Mouse (Mus musculus) induced T-regulatory cell, adult 2 months (primary cell): ENCODE data around the gene Sh3bp2.
A peak's percentile ranks its signal among the peaks of the same experiment; 100 is the strongest.
"Not testable (repeated sequence)": the region's sequence is repeated elsewhere in the genome, so short reads cannot be mapped to it uniquely, and the experiment has no call there.

Experiments used
- DNase-seq: peaks from one replicate; pipeline ENCODE4 v3.0.0-alpha.2; 2012; ENCODE audit warnings: low read depth

The Sh3bp2 gene

DNA sequence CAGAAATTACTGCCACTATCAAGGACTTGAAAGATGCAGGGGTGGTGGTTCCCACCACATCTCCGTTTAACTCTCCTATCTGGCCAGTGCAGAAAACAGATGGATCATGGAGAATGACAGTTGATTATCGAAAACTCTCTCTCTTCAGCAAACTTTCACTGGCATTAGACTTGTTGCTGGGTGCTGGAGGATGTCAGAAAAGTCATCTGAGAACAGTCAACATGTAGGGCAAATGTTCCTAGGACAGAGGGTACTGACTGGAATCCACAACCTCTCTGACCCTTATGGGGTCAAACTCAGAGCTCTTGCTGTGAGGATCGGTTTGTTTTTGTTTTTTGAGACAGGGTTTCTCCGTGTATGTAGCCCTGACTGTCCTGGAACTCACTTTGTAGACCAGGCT, 46.9 kb downstream of the Sh3bp2 start:
- peak; percentile 26 for DNase-seq

- peak; percentile 98 for DNase-seq
Observed at GRCm38 (mm10) chr5:34573268-34574221, 47.9 kb downstream of the Sh3bp2 start, which contains the start of gene Add1. Gene Add1 (plus strand): TSS chr5:34573664.

- peak; percentile 64 for DNase-seq
Observed at GRCm38 (mm10) chr5:34574721-34575120, 49.1 kb downstream of the Sh3bp2 start.

DNA sequence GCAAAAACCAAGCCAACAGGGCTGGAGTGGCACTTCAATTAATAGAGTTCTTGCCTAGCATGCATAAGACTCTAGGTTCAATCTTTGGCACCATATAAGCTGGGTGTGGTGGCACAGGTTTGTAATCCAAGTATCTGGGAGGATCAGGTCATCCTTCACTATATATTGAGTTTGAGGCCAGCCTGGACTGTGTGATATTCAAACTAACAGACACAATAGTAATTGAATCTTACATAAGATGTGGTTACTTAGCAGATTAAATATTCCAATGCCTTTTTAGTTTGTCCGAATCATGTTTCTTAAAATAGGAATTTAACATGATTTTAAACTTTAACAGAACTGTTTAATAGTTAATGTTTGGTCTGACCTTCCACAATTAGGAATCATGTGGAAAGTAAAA, 50.6 kb downstream of the Sh3bp2 start:
- DNase-seq: no peak

DNA sequence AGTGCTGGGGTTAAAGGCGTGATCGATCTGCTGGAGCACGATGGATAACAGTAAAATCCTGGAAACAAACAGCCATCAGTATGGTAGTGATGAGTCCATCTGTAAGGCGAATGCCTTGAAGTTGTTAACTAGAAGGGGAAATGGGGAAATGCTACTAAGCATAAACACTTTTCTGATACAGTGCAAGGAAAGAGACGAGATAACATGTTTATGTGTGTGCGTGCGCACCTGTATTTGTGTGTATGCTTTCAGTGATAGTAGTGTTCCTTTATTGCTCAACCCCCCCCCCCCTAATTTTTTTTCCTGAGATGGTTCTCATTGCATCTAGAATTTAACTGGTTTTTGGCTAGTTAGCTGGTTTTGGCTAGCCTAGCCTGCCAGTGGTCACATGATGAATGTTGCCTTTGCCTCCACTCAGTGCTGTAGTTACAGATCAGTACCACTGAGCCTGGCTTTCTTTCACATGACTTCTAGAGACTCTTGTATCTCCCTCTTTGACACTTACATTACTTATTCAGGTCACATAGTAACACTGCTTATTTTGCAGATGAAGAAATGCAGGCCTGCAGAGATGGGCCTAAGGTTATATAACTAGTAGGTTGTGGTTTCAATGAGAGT, 52.5 kb downstream of the Sh3bp2 start:
- peak; percentile 14 for DNase-seq

GRCm38 (mm10) chr5:34579377-34579776, 53.7 kb downstream of the Sh3bp2 start:
- no peak for DNase-seq

GRCm38 (mm10) chr5:34581671-34582313, 56.2 kb downstream of the Sh3bp2 start:
- DNase-seq: not testable (repeated sequence)

- no peak for DNase-seq
Observed at GRCm38 (mm10) chr5:34582314-34582675, 56.7 kb downstream of the Sh3bp2 start.

GRCm38 (mm10) chr5:34585216-34585615, 59.6 kb downstream of the Sh3bp2 start:
- no peak for DNase-seq

DNA sequence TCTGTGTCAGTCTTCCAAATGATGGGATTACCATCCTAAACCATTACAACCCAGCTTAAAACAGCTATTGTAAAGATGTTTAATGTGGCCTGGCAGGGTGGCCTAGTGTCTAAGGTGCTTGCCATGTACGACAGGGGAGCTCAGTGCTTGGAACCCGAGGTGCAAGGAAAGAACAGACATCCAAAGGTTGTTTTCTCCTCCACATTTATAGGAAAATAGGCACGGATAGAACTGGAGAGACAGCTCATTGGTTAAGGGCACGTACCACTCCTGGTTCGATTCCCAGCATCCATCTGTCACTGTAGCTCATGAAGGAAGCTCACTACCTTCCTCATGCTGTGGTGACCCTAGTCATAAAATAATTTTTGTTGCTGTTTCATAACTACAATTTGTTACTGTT, 62.2 kb downstream of the Sh3bp2 start:
- no peak for DNase-seq

DNA sequence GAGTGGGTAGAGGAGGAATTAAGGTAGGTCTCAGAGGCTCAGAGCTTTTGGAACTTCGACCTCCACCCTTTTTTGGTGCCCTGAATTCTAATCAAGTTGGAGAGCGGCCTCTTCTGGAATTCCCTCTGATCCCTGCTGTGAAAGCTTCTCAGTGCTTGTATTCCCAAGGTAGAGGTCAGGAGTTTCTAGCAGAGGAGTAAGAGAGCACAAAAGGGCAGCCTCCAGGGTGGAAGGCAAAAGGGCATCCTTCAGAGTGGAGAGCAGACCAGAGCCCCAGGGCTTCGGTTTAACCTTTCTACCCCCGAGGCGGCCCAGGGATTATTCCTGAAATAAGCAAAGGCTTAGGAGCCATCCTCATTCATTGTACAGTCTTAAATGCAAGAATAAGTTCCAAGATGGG, 64.4 kb downstream of the Sh3bp2 start:
- no peak for DNase-seq

GRCm38 (mm10) chr5:34590702-34591101, 65.1 kb downstream of the Sh3bp2 start:
- no peak for DNase-seq

DNA sequence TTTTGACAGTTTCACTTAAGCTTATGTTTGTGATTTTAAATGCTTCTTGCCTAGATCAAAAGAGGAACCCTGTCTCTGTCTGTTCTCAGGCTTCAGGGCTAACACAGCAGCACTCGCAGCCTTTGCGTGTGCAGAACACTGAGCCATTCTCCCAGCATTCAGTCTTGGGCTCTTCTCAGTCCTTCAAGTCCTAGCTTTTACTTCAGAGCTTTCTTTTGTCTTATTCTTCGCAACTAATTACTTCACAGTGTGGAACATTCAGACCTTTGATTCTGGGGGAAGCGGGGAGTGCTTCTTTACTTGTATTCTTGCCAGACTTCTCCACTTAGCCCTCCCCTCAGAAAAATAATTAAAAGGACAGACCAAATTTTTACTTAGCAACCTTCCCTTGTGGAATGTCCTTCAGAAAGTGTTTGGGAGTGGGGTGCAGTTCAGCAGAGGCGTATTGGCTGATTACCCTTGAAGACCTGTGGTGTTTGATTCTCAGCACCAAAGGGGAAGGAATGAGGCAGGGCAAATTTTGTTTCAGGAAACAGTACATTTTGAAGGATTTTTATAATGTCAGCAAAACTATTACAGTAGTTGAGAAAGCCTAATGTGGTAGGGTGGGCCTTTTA, 65.9 kb downstream of the Sh3bp2 start:
- DNase-seq: no peak

DNA sequence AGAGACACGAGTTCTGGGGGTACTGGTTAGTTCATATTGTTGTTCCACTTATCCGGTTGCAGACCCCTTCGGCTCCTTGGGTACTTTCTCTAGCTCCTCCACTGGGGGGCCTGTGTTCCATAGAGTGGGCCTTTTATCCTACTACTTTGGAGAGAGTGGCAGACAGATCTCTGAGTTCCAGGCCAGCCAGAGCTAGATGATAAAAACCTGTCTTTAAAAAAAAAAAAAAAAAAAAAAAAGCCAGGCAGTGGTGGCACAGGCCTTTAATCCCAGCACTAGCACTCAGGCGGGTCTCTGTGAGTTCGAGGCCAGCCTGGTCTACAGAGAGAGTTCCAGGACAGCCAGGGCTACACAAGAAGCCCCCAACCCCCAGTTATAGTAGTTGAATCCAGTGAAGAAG, 66.6 kb downstream of the Sh3bp2 start:
- not testable (repeated sequence) for DNase-seq

- DNase-seq: no peak
Observed at GRCm38 (mm10) chr5:34592666-34593065, 67.0 kb downstream of the Sh3bp2 start.

DNA sequence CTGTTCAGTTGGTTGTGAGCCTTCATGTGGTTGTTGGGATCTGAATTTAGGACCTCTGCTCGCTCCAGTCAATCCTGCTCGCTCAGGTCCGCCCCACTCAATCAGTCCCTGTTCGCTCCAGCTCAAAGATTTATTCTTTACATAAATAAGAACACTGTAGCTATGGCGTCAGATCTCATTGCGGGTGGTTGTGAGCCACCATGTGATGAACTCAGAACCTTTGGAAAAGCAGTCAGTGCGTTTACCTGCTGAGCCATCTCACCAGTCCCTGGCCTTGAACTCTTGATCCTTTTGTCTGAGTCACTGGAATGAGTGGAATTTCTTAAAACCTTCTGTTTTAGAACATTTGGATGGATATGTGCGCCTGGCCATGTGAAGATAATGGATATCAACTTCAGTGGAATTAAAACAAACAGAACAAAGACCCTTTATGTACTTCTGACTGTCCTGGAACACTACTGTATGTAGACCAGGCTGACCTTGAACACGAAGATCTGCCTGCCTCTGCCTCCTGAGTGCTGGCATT, 67.6 kb downstream of the Sh3bp2 start:
- no peak for DNase-seq

DNA sequence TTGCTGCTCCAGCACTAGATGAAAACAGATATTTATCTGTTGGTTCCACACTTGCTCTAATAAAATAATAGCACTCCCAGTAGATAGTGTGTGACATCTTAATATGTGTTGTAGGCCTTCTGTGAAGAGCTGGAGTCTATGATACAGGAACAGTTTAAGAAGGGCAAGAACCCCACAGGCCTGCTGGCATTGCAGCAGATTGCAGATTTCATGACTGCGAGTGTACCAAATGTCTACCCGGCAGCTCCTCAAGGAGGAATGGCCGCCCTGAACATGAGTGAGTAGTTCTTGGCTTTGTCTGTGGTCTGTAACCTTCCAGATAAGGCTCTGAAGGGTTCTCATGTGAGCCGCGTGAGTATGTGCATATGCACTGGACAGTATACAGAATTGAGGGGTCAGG, 78.9 kb downstream of the Sh3bp2 start:
- no peak for DNase-seq

- no peak for DNase-seq
Observed at GRCm38 (mm10) chr5:34607100-34607880, 81.7 kb downstream of the Sh3bp2 start.

DNA sequence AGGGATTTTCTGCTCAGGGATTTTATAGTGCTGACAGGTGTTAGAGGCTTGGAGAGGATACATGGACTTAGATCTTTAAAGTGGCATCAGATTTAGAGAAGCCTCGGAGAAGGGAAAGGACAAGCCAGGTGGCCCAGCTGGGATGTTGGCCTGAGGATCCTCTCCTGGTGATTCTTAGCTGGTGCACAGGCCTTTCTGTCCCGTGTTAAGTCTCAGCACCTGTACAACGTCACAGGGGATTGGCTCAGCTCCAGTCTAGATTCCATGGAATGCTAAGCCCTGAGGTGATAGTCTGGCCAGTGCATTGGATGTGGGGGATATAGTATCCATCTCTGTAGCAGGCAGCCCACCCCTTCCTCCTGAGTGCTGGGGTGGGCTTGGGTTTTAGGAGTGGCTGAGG, 82.6 kb downstream of the Sh3bp2 start:
- DNase-seq: no peak

DNA sequence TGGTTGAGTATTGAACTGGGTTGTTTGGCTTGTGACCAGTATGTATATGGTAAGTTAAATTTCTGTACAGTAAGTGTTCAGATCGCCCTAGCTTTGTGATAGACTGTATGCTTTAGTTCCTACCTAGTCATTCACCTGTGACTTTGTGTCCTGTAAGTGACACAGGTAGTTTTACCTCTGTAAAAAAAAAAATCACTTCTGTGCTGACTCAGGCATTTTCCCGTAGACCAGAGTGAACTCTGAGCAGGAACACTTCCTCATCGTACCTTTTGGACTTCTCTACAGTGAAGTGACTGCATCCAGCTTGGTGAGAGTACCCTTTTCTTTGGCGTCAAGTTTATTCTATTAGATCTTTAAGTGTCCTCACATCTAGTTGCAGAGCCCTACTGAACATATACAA, 84.3 kb downstream of the Sh3bp2 start:
- no peak for DNase-seq
